Mouse (Mus musculus) intestine, postnatal 0 days (tissue): ENCODE measurements at regions not wholly inside any gene's neighbourhood (a gene's known extent, or its start where the extent isn't known, plus 50 kb on each side); places are given as distances from the start of the nearest gene placed in this dataset.

Experiments
- ATAC-seq: fragments of 200-750 bp; cut with Nextera tagmentation; 2 replicates; pipeline ENCODE4 v1.8.0; 2017; ENCODE audit warnings: mild to moderate bottlenecking, moderate TSS enrichment, moderate library complexity
- H3K27ac ChIP-seq: fragments of 300-500 bp; sonication (generic); 2 replicates; pipeline ENCODE4 v1.5.1; 2014; ENCODE audit warnings: mild to moderate bottlenecking, low read depth, low read length, moderate library complexity
- H3K27me3 ChIP-seq: fragments of 300-500 bp; sonication (generic); replicated peaks from 2 replicates; pipeline ENCODE4 v1.6.1; 2014; ENCODE audit warnings: low read length, mixed read lengths; ENCODE audit not compliant: control insufficient read depth, insufficient read depth
- H3K36me3 ChIP-seq: fragments of 300-500 bp; sonication (generic); 2 replicates; pipeline ENCODE4 v1.6.1; 2014; ENCODE audit warnings: mild to moderate bottlenecking, moderate library complexity; ENCODE audit not compliant: control insufficient read depth, insufficient read depth
- H3K4me1 ChIP-seq: fragments of 300-500 bp; sonication (generic); replicated peaks from 2 replicates; pipeline ENCODE4 v1.6.1; 2014; ENCODE audit warnings: antibody characterized with exemption, low read length, mixed read lengths; ENCODE audit not compliant: control insufficient read depth, insufficient read depth
- H3K4me2 ChIP-seq: fragments of 300-500 bp; sonication (generic); replicated peaks from 2 replicates; pipeline ENCODE4 v1.6.1; 2014; ENCODE audit warnings: low read depth, mild to moderate bottlenecking, moderate library complexity
- H3K4me3 ChIP-seq: fragments of 300-500 bp; sonication (generic); 2 replicates; pipeline ENCODE4 v1.5.1; 2014; ENCODE audit warnings: low read depth, low read length
- H3K9ac ChIP-seq: fragments of 300-500 bp; sonication (generic); 2 replicates; pipeline ENCODE4 v1.6.1; 2014; ENCODE audit warnings: mild to moderate bottlenecking, low read depth, low read length
- H3K9me3 ChIP-seq: fragments of 300-500 bp; sonication (generic); 2 replicates; pipeline ENCODE4 v1.6.1; 2016; ENCODE audit warnings: mixed run types; ENCODE audit not compliant: control insufficient read depth
- CTCF ChIP-seq: sonication (generic); IDR thresholded peaks from 2 replicates; pipeline ENCODE4 v1.5.1; 2016; ENCODE audit warnings: low read depth, mild to moderate bottlenecking, control low read depth, antibody characterized with exemption, moderate library complexity
- WGBS: fragments of 180-500 bp; shearing (Covaris S2); extraction: QIAGEN DNeasy Blood & Tissue Kit; methylation state at CpG from one replicate; pipeline ENCODE4 v1.1.7; 2014; 5-methylcytosine and 5-hydroxymethylcytosine counted together

GRCm38 (mm10) chr3:21477366-21477765 lies 599.1 kb upstream of the Tbl1xr1 start:
- no peak overlapping the region for H3K27ac ChIP-seq
- 77% methylated on average over 4 of the region's 4 CpGs for WGBS
- no peaks in the 10 kb centered on the region for H3K9me3 ChIP-seq
- no peaks in the 10 kb centered on the region for H3K36me3 ChIP-seq
- no peak overlapping the region for H3K9ac ChIP-seq
- no peak for TF ChIP-seq CTCF
- no peak for ATAC-seq
- no peaks in the 10 kb centered on the region for H3K27me3 ChIP-seq
- H3K4me3 ChIP-seq, result no peak overlapping the region
- H3K4me2 ChIP-seq, result no peak overlapping the region
- no peaks in the 10 kb centered on the region for H3K4me1 ChIP-seq

GRCm38 (mm10) chr3:21479021-21479795 lies 597.2 kb upstream of the Tbl1xr1 start:
- no peak overlapping the region for H3K4me2 ChIP-seq
- no peak overlapping the region for H3K4me3 ChIP-seq
- no peaks in the 10 kb centered on the region for H3K9me3 ChIP-seq
- no peak for TF ChIP-seq CTCF
- H3K27me3 ChIP-seq, result no peaks in the 10 kb centered on the region
- no peak for ATAC-seq
- no peak overlapping the region for H3K9ac ChIP-seq
- no peak overlapping the region for H3K27ac ChIP-seq
- no peaks in the 10 kb centered on the region for H3K4me1 ChIP-seq
- H3K36me3 ChIP-seq, result no peaks in the 10 kb centered on the region
- 33% methylated on average over 5 of the region's 5 CpGs for WGBS

- Histone ChIP-seq H3K36me3 (no peaks in the 10 kb centered on the region), H3K27me3 (no peaks in the 10 kb centered on the region), H3K27ac (no peak overlapping the region), H3K9ac (no peak overlapping the region), H3K4me1 (no peaks in the 10 kb centered on the region), H3K9me3 (no peaks in the 10 kb centered on the region), H3K4me2 (no peak overlapping the region), H3K4me3 (no peak overlapping the region)
- no peak for TF ChIP-seq CTCF
- ATAC-seq, result no peak
Observed at GRCm38 (mm10) chr3:21479846-21480245, 596.6 kb upstream of the Tbl1xr1 start.

- Histone ChIP-seq H3K4me2 (no peak overlapping the region), H3K9ac (no peak overlapping the region), H3K4me3 (no peak overlapping the region), H3K27me3 (no peaks in the 10 kb centered on the region), H3K36me3 (no peaks in the 10 kb centered on the region), H3K9me3 (no peaks in the 10 kb centered on the region), H3K27ac (no peak overlapping the region), H3K4me1 (no peaks in the 10 kb centered on the region)
- no peak for ATAC-seq
- WGBS, result 79% methylated on average over 2 of the region's 2 CpGs
- TF ChIP-seq CTCF, result no peak
Observed at GRCm38 (mm10) chr3:21484052-21484451, 592.4 kb upstream of the Tbl1xr1 start.

GRCm38 (mm10) chr3:21485454-21485853 lies 591.0 kb upstream of the Tbl1xr1 start:
- TF ChIP-seq CTCF, result no peak
- H3K9ac ChIP-seq, result no peak overlapping the region
- H3K9me3 ChIP-seq, result no peaks in the 10 kb centered on the region
- H3K4me3 ChIP-seq, result no peak overlapping the region
- H3K4me2 ChIP-seq, result no peak overlapping the region
- no peaks in the 10 kb centered on the region for H3K36me3 ChIP-seq
- ATAC-seq, result no peak
- H3K4me1 ChIP-seq, result no peaks in the 10 kb centered on the region
- no peak overlapping the region for H3K27ac ChIP-seq
- H3K27me3 ChIP-seq, result no peaks in the 10 kb centered on the region

GRCm38 (mm10) chr3:21489547-21489946 lies 586.9 kb upstream of the Tbl1xr1 start:
- ATAC-seq, result no peak
- no peaks in the 10 kb centered on the region for H3K4me1 ChIP-seq
- 78% methylated on average over 1 of the region's 1 CpGs for WGBS
- H3K27ac ChIP-seq, result no peak overlapping the region
- H3K4me2 ChIP-seq, result no peak overlapping the region
- no peak for TF ChIP-seq CTCF
- no peak overlapping the region for H3K4me3 ChIP-seq
- H3K9ac ChIP-seq, result no peak overlapping the region
- no peaks in the 10 kb centered on the region for H3K9me3 ChIP-seq
- H3K27me3 ChIP-seq, result no peaks in the 10 kb centered on the region
- H3K36me3 ChIP-seq, result no peaks in the 10 kb centered on the region

GRCm38 (mm10) chr3:21492413-21492812 lies 584.0 kb upstream of the Tbl1xr1 start:
- 58% methylated on average over 3 of the region's 3 CpGs for WGBS
- peak; percentile 31; the same call in 1 of the 2 replicates for TF ChIP-seq CTCF
- no peak overlapping the region for H3K4me3 ChIP-seq

More at GRCm38 (mm10) chr3:21492413-21492812, 584.0 kb upstream of the Tbl1xr1 start:
- H3K27me3 ChIP-seq, result no peaks in the 10 kb centered on the region
- no peak overlapping the region for H3K9ac ChIP-seq
- no peaks in the 10 kb centered on the region for H3K4me1 ChIP-seq
- ATAC-seq, result no peak
- no peaks in the 10 kb centered on the region for H3K9me3 ChIP-seq
- no peak overlapping the region for H3K27ac ChIP-seq
- H3K36me3 ChIP-seq, result no peaks in the 10 kb centered on the region
- no peak overlapping the region for H3K4me2 ChIP-seq
